In genomic region chr12:11437266-11437906, GRCm38 (mm10) we compare ENCODE assay signal across 9 mouse cellular contexts. TPM values are rescaled to one million over a fixed set of nuclear protein-coding genes. Genes with fewer than 3 reads are reported as not detected.
DNase-seq lines count a peak whose midpoint lies in the region; ATAC-seq lines count a peak whose summit lies in the region.
"Had no signal": no experiment of that assay in that cellular context is flagged by ENCODE, and none has a peak within 500 bp of the region (broad histone marks: within the 10 kb centered on the region; RNA-seq: fewer than 3 reads in every experiment).

No protein-coding gene starts in this region.

- H3K4me2 ChIP-seq in embryonic facial prominence, embryonic 14.5 days (ENCODE audit: low read depth, low read length): peak overlapping the region; percentile 87
- H3K4me2 ChIP-seq in heart, embryonic 11.5 days: peak overlapping the region; percentile 73
- peak overlapping the region; percentile 69 for H3K4me2 ChIP-seq in kidney, embryonic 14.5 days (replicated peaks; ENCODE audit: low read depth, low read length)
- H3K4me2 ChIP-seq in limb, embryonic 13.5 days (replicated peaks): peak overlapping the region; percentile 78
- H3K4me2 ChIP-seq in midbrain, embryonic 16.5 days (ENCODE audit: low read length): peak overlapping the region; percentile 91

- peak overlapping the region; percentile 45 for H3K4me3 ChIP-seq in embryonic facial prominence, embryonic 14.5 days (ENCODE audit: low read depth, low read length)
- peak overlapping the region; percentile 25 for H3K4me3 ChIP-seq in heart, embryonic 11.5 days (ENCODE audit: low read depth, low read length)
- H3K4me3 ChIP-seq in kidney, embryonic 14.5 days (ENCODE audit: low read length): peak overlapping the region; percentile 39; the same call in 1 of the 2 replicates
- peak overlapping the region; percentile 45 for H3K4me3 ChIP-seq in limb, embryonic 13.5 days
- peak overlapping the region; percentile 53 for H3K4me3 ChIP-seq in midbrain, embryonic 16.5 days (ENCODE audit: low read depth, low read length)

- H3K27ac ChIP-seq in embryonic facial prominence, embryonic 14.5 days (replicated peaks; ENCODE audit: low read depth, low read length): no peak overlapping the region
- no peak overlapping the region for H3K27ac ChIP-seq in heart, embryonic 11.5 days (ENCODE audit: low read depth, low read length)
- H3K27ac ChIP-seq in kidney, embryonic 14.5 days (ENCODE audit: low read depth, low read length): no peak overlapping the region
- no peak overlapping the region for H3K27ac ChIP-seq in limb, embryonic 13.5 days
- H3K27ac ChIP-seq in midbrain, embryonic 16.5 days (ENCODE audit: low read length): peak overlapping the region; percentile 80

- peaks cover 14% of the 10 kb centered on the region for H3K4me1 ChIP-seq in embryonic facial prominence, embryonic 14.5 days (ENCODE audit: control insufficient read depth, insufficient read depth, low read length)
- H3K4me1 ChIP-seq in heart, embryonic 11.5 days (ENCODE audit: control insufficient read depth, insufficient read depth, low read length): 0 out of 2 replicates have a peak, but pooled peaks cover 2% of the 10 kb centered on the region
- no peaks in the 10 kb centered on the region for H3K4me1 ChIP-seq in kidney, embryonic 14.5 days (ENCODE audit: control insufficient read depth, insufficient read depth, low read length)
- peaks cover 15% of the 10 kb centered on the region for H3K4me1 ChIP-seq in limb, embryonic 13.5 days
- H3K4me1 ChIP-seq in midbrain, embryonic 16.5 days (ENCODE audit: control insufficient read depth, insufficient read depth, low read length): peaks cover 10% of the 10 kb centered on the region; the same call in 1 of the 2 replicates

- no peak overlapping the region for H3K9ac ChIP-seq in embryonic facial prominence, embryonic 14.5 days (ENCODE audit: low read depth, low read length)
- no peak overlapping the region for H3K9ac ChIP-seq in heart, embryonic 11.5 days (ENCODE audit: low read depth, low read length)
- no peak overlapping the region for H3K9ac ChIP-seq in kidney, embryonic 14.5 days (ENCODE audit: low read depth, low read length)
- H3K9ac ChIP-seq in limb, embryonic 13.5 days: 0 out of 2 replicates have a peak overlapping the region, but pooled peaks have one; percentile 53
- peak overlapping the region; percentile 65; the same call in 1 of the 2 replicates for H3K9ac ChIP-seq in midbrain, embryonic 16.5 days (ENCODE audit: low read depth, low read length)

- peak; percentile 44; the same call in 1 of the 2 replicates for ATAC-seq in embryonic facial prominence, embryonic 14.5 days (ENCODE audit: low read depth)
- ATAC-seq in heart, embryonic 11.5 days (replicated peaks; ENCODE audit: insufficient number of reproducible peaks, low FRiP score, low TSS enrichment): 0 out of 2 replicates have a peak, but pooled peaks have one; percentile 27
- peak; percentile 63 for ATAC-seq in kidney, embryonic 14.5 days (ENCODE audit: low FRiP score, low TSS enrichment)
- peak; percentile 66; the same call in 1 of the 2 replicates for ATAC-seq in limb, embryonic 13.5 days (ENCODE audit: low FRiP score, low read depth)
- ATAC-seq in midbrain, embryonic 16.5 days: peak; percentile 17; the same call in 1 of the 2 replicates

- H3K27me3 ChIP-seq in embryonic facial prominence, embryonic 14.5 days (replicated peaks; ENCODE audit: control insufficient read depth, insufficient read depth, low read length): peaks cover 8% of the 10 kb centered on the region
- peaks cover 8% of the 10 kb centered on the region for H3K27me3 ChIP-seq in heart, embryonic 11.5 days (ENCODE audit: control insufficient read depth, insufficient read depth, low read length)
- peaks cover 13% of the 10 kb centered on the region for H3K27me3 ChIP-seq in kidney, embryonic 14.5 days (ENCODE audit: control insufficient read depth, insufficient read depth, low read length)
- H3K27me3 ChIP-seq in limb, embryonic 13.5 days: peaks cover 42% of the 10 kb centered on the region
- H3K27me3 ChIP-seq in midbrain, embryonic 16.5 days (ENCODE audit: control insufficient read depth, insufficient read depth, low read depth, low read length): no peaks in the 10 kb centered on the region

- 13% methylated on average over 16 of the region's 17 CpGs for WGBS in embryonic facial prominence, embryonic 14.5 days
- WGBS in heart, embryonic 11.5 days (ENCODE audit: insufficient replicate concordance): 21% methylated on average over 17 of the region's 17 CpGs
- WGBS in kidney, embryonic 14.5 days: 19% methylated on average over 17 of the region's 17 CpGs
- 19% methylated on average over 16 of the region's 17 CpGs for WGBS in limb, embryonic 13.5 days
- WGBS in midbrain, embryonic 16.5 days: 15% methylated on average over 17 of the region's 17 CpGs

- no peaks in the 10 kb centered on the region for H3K36me3 ChIP-seq in embryonic facial prominence, embryonic 14.5 days (ENCODE audit: control insufficient read depth, insufficient read depth, low read length)
- H3K36me3 ChIP-seq in heart, embryonic 11.5 days (ENCODE audit: control insufficient read depth, insufficient read depth, low read length): no peaks in the 10 kb centered on the region
- H3K36me3 ChIP-seq in kidney, embryonic 14.5 days (ENCODE audit: control insufficient read depth, insufficient read depth, low read length): no peaks in the 10 kb centered on the region
- H3K36me3 ChIP-seq in limb, embryonic 13.5 days: no peaks in the 10 kb centered on the region
- no peaks in the 10 kb centered on the region for H3K36me3 ChIP-seq in midbrain, embryonic 16.5 days (ENCODE audit: control insufficient read depth, insufficient read depth, low read length)

- H3K9me3 ChIP-seq in embryonic facial prominence, embryonic 14.5 days (ENCODE audit: control insufficient read depth, low read length): no peaks in the 10 kb centered on the region
- H3K9me3 ChIP-seq in heart, embryonic 11.5 days (replicated peaks; ENCODE audit: control insufficient read depth, low read length): no peaks in the 10 kb centered on the region
- H3K9me3 ChIP-seq in kidney, embryonic 14.5 days (ENCODE audit: control insufficient read depth, low read length): no peaks in the 10 kb centered on the region
- H3K9me3 ChIP-seq in limb, embryonic 13.5 days: no peaks in the 10 kb centered on the region
- no peaks in the 10 kb centered on the region for H3K9me3 ChIP-seq in midbrain, embryonic 16.5 days (replicated peaks; ENCODE audit: control insufficient read depth, low read length, poor library complexity, severe bottlenecking)

- DNase-seq in spleen, postnatal 4 days (ENCODE audit: low spot score in 2 of 2): peak; percentile 29 to 70
- no peak for DNase-seq in spleen, adult 12 weeks (ENCODE audit: low spot score)
- DNase-seq in embryonic facial prominence, embryonic 14.5 days (ENCODE audit: low spot score): peak; percentile 91
- peak; percentile 68 for DNase-seq in telencephalon, adult 2 months (ENCODE audit: low read depth, low spot score)

RNA-seq across cellular contexts. Expression of gene Vsnl1, which starts 1.0 kb away (rescaled TPM):
- 5.6 and 5.9 TPM in 2 replicates for polyA plus RNA-seq in embryonic facial prominence, embryonic 14.5 days (2014; fragmentation: Nextera tagmentation; extraction: Ambion mirVana)
- 31.2 and 36.1 TPM in 2 replicates for polyA plus RNA-seq in heart, embryonic 11.5 days (2014; fragmentation: Nextera tagmentation; extraction: Ambion mirVana)
- polyA plus RNA-seq in kidney, embryonic 14.5 days (2014; fragmentation: Nextera tagmentation; extraction: Ambion mirVana): 1.9 and 2.8 TPM in 2 replicates
- polyA plus RNA-seq in limb, embryonic 13.5 days (2015; fragmentation: Nextera tagmentation; extraction: Ambion mirVana): 1.8 and 2.4 TPM in 2 replicates
- 80.5 and 145 TPM in 2 replicates for polyA plus RNA-seq in midbrain, embryonic 16.5 days (2015; fragmentation: Nextera tagmentation; extraction: Ambion mirVana)
- polyA plus RNA-seq: spleen, adult 2 months had no signal

RNA-seq across cellular contexts. Expression of gene Rad51ap2, which starts 18.5 kb away (rescaled TPM):
- polyA plus RNA-seq in embryonic facial prominence, embryonic 14.5 days (2014; fragmentation: Nextera tagmentation; extraction: Ambion mirVana): 0.50 and 0.81 TPM in 2 replicates
- 0.33 and 0.44 TPM in 2 replicates for polyA plus RNA-seq in heart, embryonic 11.5 days (2014; fragmentation: Nextera tagmentation; extraction: Ambion mirVana)
- polyA plus RNA-seq in kidney, embryonic 14.5 days (2014; fragmentation: Nextera tagmentation; extraction: Ambion mirVana): 0.06 and 0.22 TPM in 2 replicates
- polyA plus RNA-seq in limb, embryonic 13.5 days (2015; fragmentation: Nextera tagmentation; extraction: Ambion mirVana): 0.39 and 0.49 TPM in 2 replicates
- polyA plus RNA-seq in midbrain, embryonic 16.5 days (2015; fragmentation: Nextera tagmentation; extraction: Ambion mirVana): 0.52 and 0.70 TPM in 2 replicates
- polyA plus RNA-seq: spleen, adult 2 months had no signal

Comparison
In these comparisons a context has a peak if more than half of its experiments do, and no peak if none do; other contexts are left out.
1. H3K9ac ChIP-seq: peak in limb, embryonic 13.5 days (single experiment) and midbrain, embryonic 16.5 days (single experiment); none in embryonic facial prominence, embryonic 14.5 days (single experiment), heart, embryonic 11.5 days (single experiment) and kidney, embryonic 14.5 days (single experiment).
2. Peak in every context shown above with its lines, with median percentiles within 50 percentile points of each other: ATAC-seq, H3K4me2 ChIP-seq and H3K4me3 ChIP-seq.